In genomic region chr5:134444473-134444872, GRCm38 (mm10) we compare ENCODE assay signal across 12 mouse cellular contexts. TPM values are rescaled to one million over a fixed set of nuclear protein-coding genes. Genes with fewer than 3 reads are reported as not detected.
DNase-seq lines count a peak whose midpoint lies in the region; ATAC-seq lines count a peak whose summit lies in the region.
"Had no signal": no experiment of that assay in that cellular context is flagged by ENCODE, and none has a peak within 500 bp of the region (broad histone marks: within the 10 kb centered on the region; RNA-seq: fewer than 3 reads in every experiment).

No protein-coding gene starts in this region.

- intact Hi-C loops in heart, postnatal 10 days (cut with DNase I): no loop called here

- no peak overlapping the region for H3K4me3 ChIP-seq in heart, embryonic 14.5 days (ENCODE audit: control insufficient read depth in 1 of 2, insufficient read depth in 1 of 2, low read depth in 1 of 2, low read length in 2 of 2)
- no peak overlapping the region for H3K4me3 ChIP-seq in limb, embryonic 13.5 days
- no peak overlapping the region for H3K4me3 ChIP-seq in liver, embryonic 11.5 days (ENCODE audit: low read depth, low read length)
- H3K4me3 ChIP-seq in midbrain, embryonic 13.5 days (replicated peaks): no peak overlapping the region
- H3K4me3 ChIP-seq: hindbrain, embryonic 15.5 days; liver, embryonic 13.5 days had no signal

- DNase-seq in heart, postnatal 10 days: no peak
- peak; percentile 34 to 48 for DNase-seq in spleen, postnatal 36 days (ENCODE audit: low spot score in 2 of 2)
- no peak for DNase-seq in spleen, adult 12 weeks (ENCODE audit: low spot score)
- peak; percentile 95 to 98 for DNase-seq in thymus, postnatal 36 days
- DNase-seq in liver, embryonic 11.5 days (ENCODE audit: low spot score): no peak
- DNase-seq: layer of hippocampus, adult 9-11 months; liver, embryonic 13.5 days had no signal

- 0 out of 2 replicates have a peak overlapping the region, but pooled peaks have one; percentile 51 for H3K9ac ChIP-seq in heart, embryonic 14.5 days (ENCODE audit: low read length)
- H3K9ac ChIP-seq in limb, embryonic 13.5 days: no peak overlapping the region
- no peak overlapping the region for H3K9ac ChIP-seq in liver, embryonic 11.5 days (ENCODE audit: low read depth, low read length)
- H3K9ac ChIP-seq in midbrain, embryonic 13.5 days (replicated peaks): no peak overlapping the region
- H3K9ac ChIP-seq: hindbrain, embryonic 15.5 days had no signal

- H3K4me1 ChIP-seq in heart, embryonic 14.5 days (ENCODE audit: control insufficient read depth in 2 of 2, insufficient read depth in 2 of 2, low read length in 2 of 2): peaks cover 40 to 53% of the 10 kb centered on the region in 2 experiments
- H3K4me1 ChIP-seq in limb, embryonic 13.5 days: peaks cover 38% of the 10 kb centered on the region
- H3K4me1 ChIP-seq in liver, embryonic 11.5 days (replicated peaks; ENCODE audit: control insufficient read depth, insufficient read depth, low read length): peaks cover 7% of the 10 kb centered on the region; the same call in 1 of the 2 replicates
- peaks cover 20% of the 10 kb centered on the region for H3K4me1 ChIP-seq in midbrain, embryonic 13.5 days (replicated peaks)

- H3K4me2 ChIP-seq in heart, embryonic 14.5 days (ENCODE audit: low read length): no peak overlapping the region
- H3K4me2 ChIP-seq in limb, embryonic 13.5 days (replicated peaks): 0 out of 2 replicates have a peak overlapping the region, but pooled peaks have one; percentile 2
- H3K4me2 ChIP-seq in liver, embryonic 11.5 days: no peak overlapping the region
- no peak overlapping the region for H3K4me2 ChIP-seq in midbrain, embryonic 13.5 days (replicated peaks)
- H3K4me2 ChIP-seq: hindbrain, embryonic 15.5 days; liver, embryonic 13.5 days had no signal

- WGBS in heart, embryonic 14.5 days: 95% methylated on average over 7 of the region's 7 CpGs
- WGBS in limb, embryonic 13.5 days: 86% methylated on average over 7 of the region's 7 CpGs
- 92% methylated on average over 7 of the region's 7 CpGs for WGBS in liver, embryonic 11.5 days
- WGBS in midbrain, embryonic 13.5 days: 97% methylated on average over 7 of the region's 7 CpGs

- H3K27ac ChIP-seq in heart, embryonic 14.5 days (replicated peaks in 1 of 2; ENCODE audit: control insufficient read depth in 1 of 2, insufficient read depth in 1 of 2, low read depth in 2 of 2, low read length in 2 of 2): peak overlapping the region; percentile 83 to 97
- H3K27ac ChIP-seq in limb, embryonic 13.5 days: peak overlapping the region; percentile 39; the same call in 1 of the 2 replicates
- no peak overlapping the region for H3K27ac ChIP-seq in liver, embryonic 11.5 days (ENCODE audit: low read depth, low read length)
- no peak overlapping the region for H3K27ac ChIP-seq in midbrain, embryonic 13.5 days
- H3K27ac ChIP-seq: hindbrain, embryonic 15.5 days; liver, embryonic 13.5 days had no signal

- no peaks in the 10 kb centered on the region for H3K27me3 ChIP-seq in heart, embryonic 14.5 days (ENCODE audit: control insufficient read depth, insufficient read depth, low read length)
- H3K27me3 ChIP-seq in limb, embryonic 13.5 days: no peaks in the 10 kb centered on the region
- H3K27me3 ChIP-seq in liver, embryonic 11.5 days (replicated peaks; ENCODE audit: control insufficient read depth, insufficient read depth, low read length): no peaks in the 10 kb centered on the region
- no peaks in the 10 kb centered on the region for H3K27me3 ChIP-seq in midbrain, embryonic 13.5 days
- H3K27me3 ChIP-seq: CH12.LX; hindbrain, embryonic 15.5 days; liver, embryonic 13.5 days had no signal

- peaks cover 11% of the 10 kb centered on the region; the same call in 1 of the 2 replicates for H3K36me3 ChIP-seq in heart, embryonic 14.5 days (ENCODE audit: control insufficient read depth, insufficient read depth, low read length)
- peaks cover 64% of the 10 kb centered on the region for H3K36me3 ChIP-seq in limb, embryonic 13.5 days
- H3K36me3 ChIP-seq in liver, embryonic 11.5 days (ENCODE audit: control insufficient read depth, insufficient read depth, low read length): peaks cover 12% of the 10 kb centered on the region; the same call in 1 of the 2 replicates
- H3K36me3 ChIP-seq in midbrain, embryonic 13.5 days: peaks cover 66% of the 10 kb centered on the region
- H3K36me3 ChIP-seq: hindbrain, embryonic 15.5 days had no signal

- 0 out of 2 replicates have a peak, but pooled peaks cover 3% of the 10 kb centered on the region for H3K9me3 ChIP-seq in heart, embryonic 14.5 days (ENCODE audit: control insufficient read depth, low read length)
- peaks cover 4% of the 10 kb centered on the region; the same call in 1 of the 2 replicates for H3K9me3 ChIP-seq in limb, embryonic 13.5 days
- H3K9me3 ChIP-seq in liver, embryonic 11.5 days (ENCODE audit: control insufficient read depth, low read length): peaks cover 2% of the 10 kb centered on the region; the same call in 1 of the 2 replicates
- 0 out of 2 replicates have a peak, but pooled peaks cover 12% of the 10 kb centered on the region for H3K9me3 ChIP-seq in midbrain, embryonic 13.5 days
- H3K9me3 ChIP-seq: hindbrain, embryonic 15.5 days; liver, embryonic 13.5 days had no signal

- ATAC-seq in heart, embryonic 14.5 days (ENCODE audit: insufficient number of reproducible peaks, insufficient read depth, low FRiP score, low read depth): no peak
- ATAC-seq in limb, embryonic 13.5 days (ENCODE audit: low FRiP score, low read depth): no peak
- ATAC-seq in liver, embryonic 11.5 days (replicated peaks; ENCODE audit: low FRiP score): no peak
- no peak for ATAC-seq in midbrain, embryonic 13.5 days

RNA-seq across cellular contexts. Expression of gene Gtf2ird1, which starts 12.0 kb away (rescaled TPM):
- 53.9 and 55.0 TPM in 2 replicates for polyA plus RNA-seq in heart, embryonic 14.5 days (2014; fragmentation: Nextera tagmentation; extraction: Ambion mirVana)
- 10 to 100 TPM; 43.3 to 45.5 TPM for total RNA-seq in heart, postnatal 10 days (2021)
- polyA plus RNA-seq in limb, embryonic 13.5 days (2015; fragmentation: Nextera tagmentation; extraction: Ambion mirVana): 137 and 141 TPM in 2 replicates
- polyA plus RNA-seq in liver, embryonic 11.5 days (2014; fragmentation: Nextera tagmentation; extraction: Ambion mirVana): 46.7 and 51.8 TPM in 2 replicates
- 89.6 and 96.6 TPM in 2 replicates for polyA plus RNA-seq in midbrain, embryonic 13.5 days (2015; fragmentation: Nextera tagmentation; extraction: Ambion mirVana)

Comparison
In these comparisons a context has a peak if more than half of its experiments do, and no peak if none do; other contexts are left out.
1. DNase-seq: peak in spleen, postnatal 36 days (2 of 2) and thymus, postnatal 36 days (2 of 2); none in heart, postnatal 10 days (0 of 2), spleen, adult 12 weeks (single experiment) and liver, embryonic 11.5 days (single experiment).
2. H3K27ac ChIP-seq: peak in heart, embryonic 14.5 days (2 of 2) and limb, embryonic 13.5 days (single experiment); none in liver, embryonic 11.5 days (single experiment) and midbrain, embryonic 13.5 days (single experiment).